Mouse (Mus musculus) lung, embryonic 14.5 days (tissue): ENCODE measurements at regions not wholly inside any gene's neighbourhood (a gene's known extent, or its start where the extent isn't known, plus 50 kb on each side); places are given as distances from the start of the nearest gene placed in this dataset.

Experiments used
- ATAC-seq: fragments of 200-750 bp; cut with Nextera tagmentation; 2 replicates; pipeline ENCODE4 v1.8.0; 2017; ENCODE audit warnings: mild to moderate bottlenecking, moderate TSS enrichment, moderate library complexity; ENCODE audit not compliant: insufficient read depth
- DNase-seq: peaks from one replicate; pipeline ENCODE4 v3.0.0-alpha.2; 2015
- H3K27ac ChIP-seq: fragments of 300-500 bp; sonication (generic); 2 replicates; pipeline ENCODE4 v1.5.1; 2014; ENCODE audit warnings: low read depth, mild to moderate bottlenecking, moderate library complexity
- H3K27me3 ChIP-seq: fragments of 300-500 bp; sonication (generic); 2 replicates; pipeline ENCODE4 v1.6.1; 2014; ENCODE audit warnings: low read length, control low read depth; ENCODE audit not compliant: insufficient read depth
- H3K36me3 ChIP-seq: fragments of 300-500 bp; sonication (generic); 2 replicates; pipeline ENCODE4 v1.6.1; 2014; ENCODE audit warnings: control low read depth; ENCODE audit not compliant: insufficient read depth
- H3K4me1 ChIP-seq: fragments of 300-500 bp; sonication (generic); 2 replicates; pipeline ENCODE4 v1.6.1; 2014; ENCODE audit warnings: antibody characterized with exemption, control low read depth; ENCODE audit not compliant: insufficient read depth
- H3K4me2 ChIP-seq: fragments of 300-500 bp; sonication (generic); 2 replicates; pipeline ENCODE4 v1.6.1; 2014; ENCODE audit warnings: mild to moderate bottlenecking
- H3K4me3 ChIP-seq: fragments of 300-500 bp; sonication (generic); 2 replicates; pipeline ENCODE4 v1.5.1; 2014; ENCODE audit warnings: low read depth, low read length
- H3K9ac ChIP-seq: fragments of 300-500 bp; sonication (generic); 2 replicates; pipeline ENCODE4 v1.6.1; 2014
- H3K9me3 ChIP-seq: fragments of 300-500 bp; sonication (generic); 2 replicates; pipeline ENCODE4 v1.6.1; 2016; ENCODE audit warnings: low read depth, low read length, control low read depth
- CTCF ChIP-seq: IDR thresholded peaks from 2 replicates; pipeline ENCODE4 v1.5.1; 2016; ENCODE audit warnings: antibody characterized with exemption, low read depth
- WGBS: fragments of 180-500 bp; shearing (Covaris S2); extraction: QIAGEN DNeasy Blood & Tissue Kit; methylation state at CpG from one replicate; pipeline ENCODE4 v1.1.7; 2014; 5-methylcytosine and 5-hydroxymethylcytosine counted together

DNA sequence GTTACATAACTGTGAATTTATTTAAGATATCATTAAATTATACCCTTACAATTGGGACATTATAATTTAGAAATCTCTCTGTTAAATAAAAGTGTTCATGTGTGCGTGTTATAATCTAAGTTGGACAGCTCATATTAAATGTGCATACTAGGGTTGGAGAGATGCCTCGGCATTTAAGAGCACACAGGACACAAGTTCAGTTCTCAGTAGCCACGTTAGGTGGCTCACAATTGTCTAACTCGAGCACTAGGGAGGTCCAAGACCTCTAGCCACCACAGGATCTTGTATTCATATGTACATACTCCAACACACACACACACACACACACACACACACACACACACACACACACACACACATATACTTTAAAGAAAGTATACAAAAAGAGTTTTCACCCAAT is 56.0 kb downstream of the Foxf2 start:
- DNase-seq = no peak

DNA sequence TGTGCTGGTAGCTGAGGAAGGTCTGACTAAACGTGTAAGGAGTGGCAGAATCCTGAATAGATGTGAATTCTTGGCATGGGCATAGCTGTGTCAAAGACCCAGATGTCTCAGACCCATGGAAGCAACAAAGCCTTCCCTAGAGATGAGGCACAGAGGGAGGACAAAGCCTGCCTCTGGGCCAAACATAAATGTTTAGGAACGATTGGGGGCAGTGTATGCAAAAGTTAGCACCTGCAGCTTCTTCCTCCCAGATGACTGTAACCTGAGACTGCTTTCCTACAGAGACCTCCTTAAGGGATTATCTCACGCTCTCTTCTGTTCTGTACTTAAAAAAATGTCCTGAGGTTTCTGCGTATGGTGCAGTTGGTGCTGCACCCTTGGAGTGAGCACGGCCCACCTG is 57.7 kb downstream of the Foxf2 start:
- ATAC-seq = no peak
- WGBS = 38% methylated on average over 5 of the region's 5 CpGs

More for the DNA sequence above, 56.0 kb downstream of the Foxf2 start:
- H3K9me3 ChIP-seq = no peaks in the 10 kb centered on the region
- WGBS = 76% methylated on average over 4 of the region's 4 CpGs
- no peaks in the 10 kb centered on the region for H3K27me3 ChIP-seq
- no peak overlapping the region for H3K27ac ChIP-seq
- ATAC-seq = no peak
- H3K4me1 ChIP-seq = no peaks in the 10 kb centered on the region
- H3K9ac ChIP-seq = no peak overlapping the region
- H3K36me3 ChIP-seq = no peaks in the 10 kb centered on the region
- H3K4me3 ChIP-seq = no peak overlapping the region
- no peak overlapping the region for H3K4me2 ChIP-seq
- TF ChIP-seq CTCF = no peak

DNA sequence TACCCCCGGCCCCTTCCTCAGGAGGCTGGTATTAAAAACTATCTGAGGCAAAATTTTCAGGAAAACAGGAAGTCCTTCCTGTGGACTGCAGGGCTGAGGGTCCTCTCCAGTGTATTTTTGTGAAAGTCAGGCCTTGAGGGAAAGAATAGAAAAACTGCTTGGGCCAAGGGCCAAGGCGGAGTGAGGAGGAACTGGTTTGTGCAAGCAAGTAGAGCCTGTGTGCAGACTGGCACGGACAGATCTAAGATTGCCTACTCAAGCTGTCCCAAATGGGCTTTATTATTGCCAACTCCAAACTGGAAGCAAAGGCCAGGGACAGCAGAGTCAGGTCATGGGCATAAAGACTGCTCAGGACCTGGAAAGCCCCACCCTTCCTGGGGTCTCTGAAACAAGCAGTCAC is 62.9 kb downstream of the Foxf2 start:
- DNase-seq (no peak), ATAC-seq (no peak)
- H3K9ac ChIP-seq = no peak overlapping the region
- no peak overlapping the region for H3K4me3 ChIP-seq
- H3K4me2 ChIP-seq = no peak overlapping the region
- TF ChIP-seq CTCF = no peak
- H3K9me3 ChIP-seq = no peaks in the 10 kb centered on the region
- no peaks in the 10 kb centered on the region for H3K4me1 ChIP-seq
- no peaks in the 10 kb centered on the region for H3K36me3 ChIP-seq
- H3K27ac ChIP-seq = no peak overlapping the region
- H3K27me3 ChIP-seq = no peaks in the 10 kb centered on the region
- WGBS = 74% methylated on average over 3 of the region's 3 CpGs

More for the DNA sequence above, 57.7 kb downstream of the Foxf2 start:
- no peaks in the 10 kb centered on the region for H3K9me3 ChIP-seq
- no peak for DNase-seq
- H3K4me3 ChIP-seq = no peak overlapping the region
- H3K4me1 ChIP-seq = no peaks in the 10 kb centered on the region
- H3K9ac ChIP-seq = no peak overlapping the region
- TF ChIP-seq CTCF = no peak
- H3K27me3 ChIP-seq = no peaks in the 10 kb centered on the region
- H3K36me3 ChIP-seq = no peaks in the 10 kb centered on the region
- H3K4me2 ChIP-seq = no peak overlapping the region
- no peak overlapping the region for H3K27ac ChIP-seq

DNA sequence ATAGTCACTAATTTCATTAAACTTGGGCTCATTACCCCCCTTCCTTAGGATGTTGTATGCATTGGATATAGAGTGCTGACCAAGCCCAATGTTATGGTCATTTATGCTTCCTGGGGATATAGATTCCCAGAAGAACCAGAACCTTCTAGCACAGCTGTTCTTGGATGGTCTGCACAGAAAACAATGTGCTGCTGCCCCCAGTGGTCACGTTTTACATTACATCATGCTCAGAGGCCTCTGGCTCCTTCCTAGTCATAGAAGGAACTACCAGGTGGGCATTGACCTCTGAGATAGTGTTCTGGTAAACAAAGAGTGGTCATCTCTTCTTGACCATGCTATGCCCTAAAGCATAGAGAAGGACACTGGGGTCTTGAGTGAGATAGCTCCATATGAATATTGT is 63.7 kb downstream of the Foxf2 start:
- no peaks in the 10 kb centered on the region for H3K36me3 ChIP-seq
- no peak overlapping the region for H3K4me3 ChIP-seq
- no peaks in the 10 kb centered on the region for H3K4me1 ChIP-seq
- no peaks in the 10 kb centered on the region for H3K27me3 ChIP-seq
- no peak for ATAC-seq
- no peak overlapping the region for H3K9ac ChIP-seq
- WGBS = 0% methylated on average over 1 of the region's 1 CpGs
- TF ChIP-seq CTCF = peak; percentile 61
- no peak overlapping the region for H3K4me2 ChIP-seq
- peak; percentile 62 for DNase-seq
- no peak overlapping the region for H3K27ac ChIP-seq
- no peaks in the 10 kb centered on the region for H3K9me3 ChIP-seq

DNA sequence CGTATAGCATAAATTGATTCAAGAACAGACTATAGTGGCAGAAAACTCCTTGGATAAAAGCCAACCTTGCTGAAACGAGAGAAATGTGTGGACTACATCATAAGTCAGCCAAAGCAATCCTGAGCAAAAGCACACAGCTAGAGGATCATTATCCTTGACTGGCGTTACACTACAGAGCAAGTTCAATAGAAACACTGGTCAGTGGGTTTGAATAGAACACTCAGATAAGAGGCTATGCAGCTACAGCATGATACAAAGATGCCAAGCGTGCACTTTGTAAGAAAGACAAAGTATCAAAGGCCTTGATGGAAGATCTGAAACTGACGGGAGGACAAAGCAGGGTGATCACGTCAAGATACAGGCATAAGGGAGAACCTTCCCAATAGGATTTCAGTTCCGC is 70.1 kb downstream of the Foxf2 start:
- WGBS = 56% methylated on average over 7 of the region's 7 CpGs
- Histone ChIP-seq H3K27ac (no peak overlapping the region), H3K4me2 (no peak overlapping the region), H3K9ac (no peak overlapping the region), H3K27me3 (no peaks in the 10 kb centered on the region), H3K9me3 (no peaks in the 10 kb centered on the region), H3K4me1 (no peaks in the 10 kb centered on the region), H3K4me3 (no peak overlapping the region), H3K36me3 (no peaks in the 10 kb centered on the region)
- no peak for DNase-seq
- ATAC-seq = no peak
- no peak for TF ChIP-seq CTCF

DNA sequence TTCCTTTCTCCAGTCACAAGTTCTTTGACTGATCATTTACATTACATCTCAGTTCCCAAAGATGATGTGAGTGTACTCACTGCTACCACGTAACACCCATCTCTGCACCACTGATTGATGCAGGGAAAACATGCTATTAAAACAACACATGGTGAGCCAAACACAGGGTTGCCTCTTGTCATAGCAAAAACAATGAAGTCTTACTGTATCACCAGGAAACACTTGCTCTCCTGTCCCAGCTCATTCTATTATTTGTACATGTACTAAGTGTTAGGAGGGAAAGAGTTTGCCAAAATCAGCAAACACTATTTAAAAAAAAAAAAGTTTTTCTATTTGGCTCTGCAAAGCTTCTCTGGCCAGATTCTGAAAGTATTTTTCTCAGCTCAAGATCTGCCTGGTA is 78.6 kb downstream of the Foxf2 start:
- H3K36me3 ChIP-seq = no peaks in the 10 kb centered on the region
- no peak for TF ChIP-seq CTCF
- ATAC-seq (no peak), DNase-seq (no peak)
- H3K9ac ChIP-seq = no peak overlapping the region
- no peak overlapping the region for H3K27ac ChIP-seq
- H3K4me1 ChIP-seq = no peaks in the 10 kb centered on the region
- 43% methylated on average over 1 of the region's 1 CpGs for WGBS
- no peak overlapping the region for H3K4me2 ChIP-seq
- no peaks in the 10 kb centered on the region for H3K9me3 ChIP-seq
- no peak overlapping the region for H3K4me3 ChIP-seq
- H3K27me3 ChIP-seq = no peaks in the 10 kb centered on the region

DNA sequence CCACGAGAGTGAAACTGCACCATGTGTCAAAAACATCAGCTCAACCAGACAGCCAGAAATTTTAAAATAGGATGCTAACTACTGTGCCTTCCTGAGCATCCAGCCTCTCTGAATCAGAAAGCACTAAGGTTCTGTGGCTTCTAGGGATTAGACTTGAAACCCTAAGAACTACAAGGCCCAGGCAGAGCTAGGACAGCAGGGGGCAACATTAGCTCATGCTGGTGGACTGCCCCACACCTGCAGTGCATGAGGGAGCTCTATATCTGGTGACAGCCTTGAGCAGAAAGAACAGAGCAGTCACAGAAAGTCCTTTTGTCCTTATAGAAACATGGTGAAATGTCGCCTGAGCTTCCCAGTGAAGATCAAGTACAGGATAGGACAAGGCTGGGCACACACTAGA is 79.8 kb downstream of the Foxf2 start:
- ATAC-seq (no peak), DNase-seq (peak; percentile 46)
- Histone ChIP-seq H3K4me2 (no peak overlapping the region), H3K27me3 (no peaks in the 10 kb centered on the region), H3K9me3 (no peaks in the 10 kb centered on the region), H3K4me3 (no peak overlapping the region), H3K4me1 (no peaks in the 10 kb centered on the region), H3K27ac (no peak overlapping the region), H3K36me3 (no peaks in the 10 kb centered on the region), H3K9ac (no peak overlapping the region)
- peak; percentile 54 for TF ChIP-seq CTCF
- WGBS = 59% methylated on average over 2 of the region's 2 CpGs

DNA sequence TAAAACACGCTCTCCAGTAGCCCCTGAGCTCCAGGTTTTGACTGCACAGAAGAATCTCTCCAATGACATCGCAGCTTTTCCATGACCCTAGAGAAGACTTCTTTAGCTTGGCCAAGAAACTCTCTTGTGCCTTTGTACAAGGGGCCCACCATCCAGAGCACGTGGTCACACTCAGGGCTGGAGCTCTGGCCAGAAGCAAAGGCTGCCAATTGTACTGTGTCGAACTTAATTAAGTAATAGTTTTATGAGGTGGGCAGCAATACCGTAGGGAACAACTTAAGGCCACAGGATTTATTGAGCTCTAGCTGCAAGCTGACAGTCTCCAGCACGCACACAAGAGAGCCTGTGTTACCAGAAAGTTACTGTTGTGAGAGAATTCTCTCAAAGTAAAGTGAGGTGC is 85.1 kb downstream of the Foxf2 start:
- H3K36me3 ChIP-seq = no peaks in the 10 kb centered on the region
- H3K9me3 ChIP-seq = no peaks in the 10 kb centered on the region
- no peak overlapping the region for H3K4me2 ChIP-seq
- H3K9ac ChIP-seq = no peak overlapping the region
- no peaks in the 10 kb centered on the region for H3K27me3 ChIP-seq
- H3K4me1 ChIP-seq = no peaks in the 10 kb centered on the region
- no peak overlapping the region for H3K27ac ChIP-seq
- no peak for TF ChIP-seq CTCF
- DNase-seq = peak; percentile 46
- H3K4me3 ChIP-seq = no peak overlapping the region
- 57% methylated on average over 6 of the region's 6 CpGs for WGBS
- peak; percentile 38; the same call in 1 of the 2 replicates for ATAC-seq
